Mouse (Mus musculus): Measurements from ENCODE around the gene Itprid1. TPM values are rescaled to one million over a fixed set of nuclear protein-coding genes. Genes with fewer than 3 reads are reported as not detected.

Itprid1 gene
- polyA plus RNA-seq, 1 experiment from 2014 or later, result 0.40 TPM

DNA sequence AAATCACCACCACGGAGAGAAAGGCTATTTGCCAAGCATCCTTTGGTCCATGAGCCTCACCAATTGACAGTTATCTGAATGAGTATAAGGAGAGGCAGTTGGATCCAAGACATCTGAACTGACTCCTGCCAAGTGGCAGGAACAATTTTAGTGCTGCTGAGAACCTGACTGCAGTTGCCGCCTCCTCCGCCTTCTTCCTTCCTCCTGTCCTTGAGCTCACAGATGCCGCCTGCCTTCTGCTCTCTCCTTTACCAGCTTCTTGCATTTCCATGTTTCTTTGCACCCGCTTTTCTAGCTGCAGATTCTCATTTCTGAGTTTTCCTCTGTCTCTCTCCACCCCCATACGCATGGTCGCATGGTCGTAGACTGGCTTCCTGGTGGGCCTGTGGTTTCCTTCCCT lies 25.5 kb upstream of the Itprid1 start:
- H3K27me3 ChIP-seq (replicated peaks), result no peaks in the 10 kb centered on the region
- 83% methylated on average over 8 of the region's 8 CpGs for WGBS
- no peaks in the 10 kb centered on the region for H3K36me3 ChIP-seq
- no peaks in the 10 kb centered on the region for H3K9me3 ChIP-seq
- no peak overlapping the region for H3K4me2 ChIP-seq
- H3K27ac ChIP-seq, result no peak overlapping the region
- H3K4me3 ChIP-seq (replicated peaks), result no peak overlapping the region
- no peak for ATAC-seq (ENCODE audit: insufficient read depth, low FRiP score, low read depth)
- H3K9ac ChIP-seq, result no peak overlapping the region
- H3K4me1 ChIP-seq, result no peaks in the 10 kb centered on the region

DNA sequence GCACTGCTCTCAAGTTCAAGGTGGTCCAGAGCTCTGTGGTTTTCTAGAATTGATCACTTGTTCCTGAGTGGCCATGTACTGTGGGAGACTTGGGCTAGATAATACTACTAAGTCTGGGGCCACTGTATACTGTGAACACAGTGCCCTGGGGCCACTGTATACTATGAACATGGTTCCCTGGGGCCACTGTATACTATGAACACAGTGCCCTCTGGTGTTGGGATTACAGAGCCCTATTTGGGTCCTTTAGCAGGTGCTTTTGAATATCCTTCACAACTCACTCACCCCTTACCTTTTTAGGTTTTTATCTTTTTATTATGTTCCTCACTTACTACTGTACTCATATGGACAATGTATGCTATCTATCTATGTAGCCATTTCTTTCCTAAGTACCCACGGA lies 24.3 kb upstream of the Itprid1 start:
- no peak for ATAC-seq (ENCODE audit: insufficient read depth, low FRiP score, low read depth)
- Histone ChIP-seq H3K27me3 (replicated peaks) (no peaks in the 10 kb centered on the region), H3K4me1 (no peaks in the 10 kb centered on the region), H3K4me3 (replicated peaks) (no peak overlapping the region), H3K9me3 (no peaks in the 10 kb centered on the region), H3K36me3 (no peaks in the 10 kb centered on the region), H3K9ac (no peak overlapping the region), H3K4me2 (no peak overlapping the region), H3K27ac (no peak overlapping the region)
- WGBS, result 69% methylated on average over 1 of the region's 1 CpGs

DNA sequence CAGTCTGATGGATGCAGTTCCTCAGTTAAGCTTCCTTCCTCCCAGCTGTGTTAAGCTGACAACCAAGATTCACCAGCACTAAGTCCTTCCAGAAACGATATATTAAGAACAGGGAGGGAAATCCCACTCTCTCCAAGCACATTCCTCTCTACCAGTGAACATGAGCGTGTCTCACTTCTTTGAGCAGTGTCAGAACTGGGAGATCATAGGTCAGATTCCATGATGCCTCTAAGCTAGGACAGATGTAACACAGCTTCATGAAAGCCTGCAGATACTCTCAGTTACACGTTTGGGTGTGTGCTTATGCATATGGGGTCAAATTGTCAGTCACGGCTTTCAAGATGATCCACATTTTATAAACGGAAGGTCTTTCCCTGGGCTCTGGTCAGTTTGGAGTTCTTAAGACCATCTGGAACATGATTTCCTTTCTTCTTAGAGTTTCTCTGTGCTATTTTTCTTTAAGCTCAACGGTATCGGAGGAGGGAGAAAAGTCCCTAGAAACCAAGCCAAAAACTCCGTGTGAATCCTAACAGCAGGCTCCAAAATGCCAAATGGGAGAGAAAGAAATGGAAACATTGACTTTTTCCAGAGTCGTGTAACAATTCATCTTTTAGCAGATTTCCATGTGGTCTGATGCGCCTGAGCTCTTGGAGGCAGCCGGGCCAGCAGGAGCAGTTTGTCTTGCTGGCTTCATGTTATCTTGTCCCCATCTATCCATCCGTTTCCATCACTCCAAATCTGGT lies 22.3 kb upstream of the Itprid1 start:
- Histone ChIP-seq H3K9ac (no peak overlapping the region), H3K4me3 (replicated peaks) (no peak overlapping the region), H3K4me2 (no peak overlapping the region), H3K4me1 (no peaks in the 10 kb centered on the region), H3K27ac (no peak overlapping the region), H3K27me3 (replicated peaks) (no peaks in the 10 kb centered on the region), H3K36me3 (no peaks in the 10 kb centered on the region), H3K9me3 (no peaks in the 10 kb centered on the region)
- ATAC-seq (ENCODE audit: insufficient read depth, low FRiP score, low read depth), result peak; percentile 56; the same call in 1 of the 2 replicates
- 39% methylated on average over 12 of the region's 12 CpGs for WGBS

DNA sequence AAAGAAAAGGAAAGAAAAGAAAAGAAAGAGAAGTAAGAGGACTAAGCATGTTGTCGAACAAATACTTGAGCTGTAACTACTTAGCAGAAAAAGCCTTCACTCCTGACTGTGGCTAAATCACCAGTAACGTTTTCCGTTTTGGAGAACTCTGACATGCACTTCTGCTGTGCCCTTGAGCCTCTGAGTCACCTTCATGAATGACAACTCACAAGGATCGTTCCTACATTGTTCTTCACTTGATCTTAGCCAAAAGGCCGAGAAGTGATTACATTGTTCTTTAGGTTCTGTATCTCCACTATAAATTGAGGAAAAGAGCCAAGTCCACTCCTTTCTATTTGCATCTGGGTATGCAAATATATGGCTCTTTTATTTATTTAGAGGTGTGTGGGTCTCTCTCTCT lies 19.8 kb upstream of the Itprid1 start:
- H3K9me3 ChIP-seq, result no peaks in the 10 kb centered on the region
- H3K27me3 ChIP-seq (replicated peaks), result no peaks in the 10 kb centered on the region
- no peak for ATAC-seq (ENCODE audit: insufficient read depth, low FRiP score, low read depth)
- H3K4me2 ChIP-seq, result no peak overlapping the region
- H3K27ac ChIP-seq, result no peak overlapping the region
- no peaks in the 10 kb centered on the region for H3K4me1 ChIP-seq
- WGBS, result 76% methylated on average over 5 of the region's 5 CpGs
- no peaks in the 10 kb centered on the region for H3K36me3 ChIP-seq
- H3K9ac ChIP-seq, result no peak overlapping the region
- no peak overlapping the region for H3K4me3 ChIP-seq (replicated peaks)

DNA sequence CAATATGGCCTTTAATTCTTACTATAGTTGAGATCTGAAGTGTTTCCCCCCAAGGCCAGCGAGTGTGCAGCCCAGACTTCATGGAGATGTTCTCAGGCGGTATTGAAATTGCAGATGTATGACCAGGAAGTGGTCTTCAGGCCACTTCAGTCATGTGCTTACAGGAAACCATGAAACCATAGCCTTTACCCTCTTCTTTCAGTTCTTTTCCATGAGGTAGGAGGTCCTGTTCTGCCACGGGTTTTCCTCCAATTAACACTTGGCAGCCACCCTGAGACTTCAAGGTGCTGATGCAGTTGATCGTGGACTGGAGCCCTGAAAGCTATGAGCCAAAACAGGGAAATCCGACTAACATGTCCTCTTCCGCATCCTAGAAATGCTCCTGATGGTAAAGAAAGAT lies 7.0 kb upstream of the Itprid1 start:
- Histone ChIP-seq H3K36me3 (no peaks in the 10 kb centered on the region), H3K27ac (no peak overlapping the region), H3K9me3 (no peaks in the 10 kb centered on the region), H3K4me3 (replicated peaks) (no peak overlapping the region), H3K4me2 (no peak overlapping the region), H3K4me1 (no peaks in the 10 kb centered on the region), H3K9ac (no peak overlapping the region), H3K27me3 (replicated peaks) (no peaks in the 10 kb centered on the region)
- no peak for ATAC-seq (ENCODE audit: insufficient read depth, low FRiP score, low read depth)
- 85% methylated on average over 6 of the region's 6 CpGs for WGBS

DNA sequence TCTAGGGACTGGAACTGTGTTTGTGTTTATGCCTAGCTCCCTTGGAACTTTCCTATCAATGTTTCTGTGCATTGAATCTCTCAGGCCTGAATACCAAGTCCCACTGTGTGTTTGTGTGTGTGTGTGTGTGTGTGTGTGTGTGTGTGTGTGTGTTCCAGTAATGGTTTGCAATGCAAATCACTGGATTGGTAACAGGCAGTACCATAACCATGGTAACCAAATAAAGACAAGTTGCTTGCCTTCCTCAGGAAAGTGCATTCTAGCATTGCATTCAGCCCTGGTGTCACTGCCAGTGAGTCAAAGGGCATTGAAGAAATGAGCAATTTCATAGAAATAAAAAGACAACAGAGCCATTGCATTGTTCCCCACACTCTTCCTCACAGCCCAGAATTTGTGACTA lies 15.9 kb downstream of the Itprid1 start:
- no peak for ATAC-seq (ENCODE audit: insufficient read depth, low FRiP score, low read depth)
- no peak overlapping the region for H3K9ac ChIP-seq
- H3K27ac ChIP-seq, result no peak overlapping the region
- no peaks in the 10 kb centered on the region for H3K9me3 ChIP-seq
- no peak overlapping the region for H3K4me2 ChIP-seq
- no peaks in the 10 kb centered on the region for H3K27me3 ChIP-seq (replicated peaks)
- no peak overlapping the region for H3K4me3 ChIP-seq (replicated peaks)
- no peaks in the 10 kb centered on the region for H3K4me1 ChIP-seq
- H3K36me3 ChIP-seq, result no peaks in the 10 kb centered on the region

DNA sequence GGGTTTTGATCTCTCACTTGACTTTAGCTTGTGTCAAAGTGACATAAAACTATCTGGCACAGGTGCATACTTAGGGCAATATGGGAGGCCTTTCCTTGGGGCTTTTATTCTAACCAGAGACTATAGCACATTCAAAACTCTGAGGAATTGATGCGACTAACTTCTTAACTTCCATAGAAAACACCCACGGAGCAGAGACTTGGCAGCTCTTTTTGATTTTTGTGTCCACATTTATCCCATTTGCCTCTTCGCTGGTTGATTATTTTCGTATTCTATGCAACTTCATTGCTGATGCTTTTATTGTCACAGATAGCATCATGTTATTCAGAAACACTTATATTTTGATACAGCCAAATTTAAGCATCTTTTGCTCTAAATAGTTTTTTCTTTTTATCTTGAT lies 19.4 kb downstream of the Itprid1 start:
- ATAC-seq (ENCODE audit: insufficient read depth, low FRiP score, low read depth), result no peak
- no peak overlapping the region for H3K4me2 ChIP-seq
- H3K27ac ChIP-seq, result no peak overlapping the region
- H3K36me3 ChIP-seq, result no peaks in the 10 kb centered on the region
- H3K4me3 ChIP-seq (replicated peaks), result no peak overlapping the region
- no peaks in the 10 kb centered on the region for H3K9me3 ChIP-seq
- H3K9ac ChIP-seq, result no peak overlapping the region
- 83% methylated on average over 4 of the region's 4 CpGs for WGBS
- H3K4me1 ChIP-seq, result no peaks in the 10 kb centered on the region
- H3K27me3 ChIP-seq (replicated peaks), result no peaks in the 10 kb centered on the region

DNA sequence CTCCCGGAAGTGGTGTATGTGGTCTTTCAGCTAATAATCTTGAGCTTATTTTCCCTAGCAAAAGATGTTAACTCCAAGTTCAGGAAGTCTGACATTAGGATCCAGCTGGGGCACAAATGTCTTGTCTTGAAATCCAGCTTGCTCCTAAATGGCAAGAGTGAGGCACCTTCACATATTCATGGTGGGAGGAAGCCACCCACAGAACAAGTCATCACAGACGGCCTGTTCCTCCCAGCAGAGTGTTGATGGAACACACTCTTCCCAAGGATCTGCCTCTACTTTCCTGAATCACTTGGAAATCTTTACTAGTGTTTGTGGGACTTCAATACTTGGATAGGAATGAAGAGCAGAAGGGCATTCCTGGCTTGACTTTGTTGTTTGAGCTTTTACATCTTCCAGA lies 28.5 kb downstream of the Itprid1 start:
- no peak overlapping the region for H3K9ac ChIP-seq
- no peaks in the 10 kb centered on the region for H3K9me3 ChIP-seq
- no peak for ATAC-seq (ENCODE audit: insufficient read depth, low FRiP score, low read depth)
- 55% methylated on average over 2 of the region's 2 CpGs for WGBS
- no peak overlapping the region for H3K4me3 ChIP-seq (replicated peaks)
- no peaks in the 10 kb centered on the region for H3K36me3 ChIP-seq
- no peak overlapping the region for H3K4me2 ChIP-seq
- no peaks in the 10 kb centered on the region for H3K27me3 ChIP-seq (replicated peaks)
- H3K4me1 ChIP-seq, result no peaks in the 10 kb centered on the region
- no peak overlapping the region for H3K27ac ChIP-seq

DNA sequence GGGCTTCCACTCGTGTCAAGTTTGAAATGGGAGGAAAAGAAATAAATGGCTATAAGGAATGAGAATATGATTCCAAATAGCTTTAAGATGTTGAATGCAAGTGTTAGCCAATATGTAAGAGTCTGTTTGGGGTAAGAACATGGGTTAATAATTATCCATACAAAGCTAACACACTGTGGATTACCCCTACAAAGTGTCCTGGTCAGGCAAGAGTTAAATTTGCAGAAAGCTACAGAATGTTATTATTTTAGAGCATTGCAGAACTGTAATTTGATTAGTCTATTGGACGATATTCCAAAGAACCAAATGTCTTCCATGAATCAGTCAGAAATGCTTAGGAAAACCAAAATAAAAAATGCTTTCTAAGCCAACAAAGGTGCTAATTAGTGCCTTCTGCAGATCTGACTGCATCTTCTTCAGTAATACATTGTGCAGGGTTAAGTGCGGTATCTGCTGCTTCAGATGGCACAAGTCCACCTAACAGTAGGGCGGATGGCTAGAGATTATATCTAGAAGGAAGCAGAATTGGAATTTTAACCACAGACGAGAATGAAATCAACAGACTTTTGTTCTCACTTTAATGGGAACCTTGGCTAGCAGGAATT lies 42.8 kb downstream of the Itprid1 start:
- no peak overlapping the region for H3K9ac ChIP-seq
- H3K4me3 ChIP-seq (replicated peaks), result no peak overlapping the region
- H3K27ac ChIP-seq, result no peak overlapping the region
- H3K4me2 ChIP-seq, result no peak overlapping the region
- no peak for ATAC-seq (ENCODE audit: insufficient read depth, low FRiP score, low read depth)
- no peaks in the 10 kb centered on the region for H3K36me3 ChIP-seq
- H3K9me3 ChIP-seq, result no peaks in the 10 kb centered on the region
- no peaks in the 10 kb centered on the region for H3K4me1 ChIP-seq
- no peaks in the 10 kb centered on the region for H3K27me3 ChIP-seq (replicated peaks)
- WGBS, result 37% methylated on average over 5 of the region's 5 CpGs

DNA sequence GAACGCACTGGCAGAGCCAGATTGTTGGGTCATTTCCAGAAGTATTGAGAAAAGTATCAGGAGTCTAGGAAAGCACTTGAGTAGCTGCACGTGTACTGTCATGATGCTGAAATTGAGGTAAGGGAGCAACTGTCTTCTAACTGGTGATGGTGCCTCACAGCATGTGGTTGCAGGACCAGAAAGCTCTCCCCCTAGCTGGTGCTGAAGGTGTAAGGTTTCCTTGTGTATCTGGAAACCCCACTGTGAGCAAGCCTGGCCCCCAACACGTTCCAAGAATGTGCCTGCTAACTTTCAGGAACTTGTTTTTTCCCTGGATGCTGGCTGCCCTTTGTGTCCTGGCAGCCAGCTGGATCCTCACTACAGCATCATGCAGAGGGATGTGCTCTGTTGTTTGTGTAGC lies 44.2 kb downstream of the Itprid1 start:
- 24% methylated on average over 3 of the region's 3 CpGs for WGBS
- H3K4me2 ChIP-seq, result no peak overlapping the region
- no peaks in the 10 kb centered on the region for H3K9me3 ChIP-seq
- ATAC-seq (ENCODE audit: insufficient read depth, low FRiP score, low read depth), result no peak
- no peaks in the 10 kb centered on the region for H3K36me3 ChIP-seq
- no peak overlapping the region for H3K9ac ChIP-seq
- no peak overlapping the region for H3K27ac ChIP-seq
- H3K27me3 ChIP-seq (replicated peaks), result no peaks in the 10 kb centered on the region
- no peaks in the 10 kb centered on the region for H3K4me1 ChIP-seq
- no peak overlapping the region for H3K4me3 ChIP-seq (replicated peaks)

DNA sequence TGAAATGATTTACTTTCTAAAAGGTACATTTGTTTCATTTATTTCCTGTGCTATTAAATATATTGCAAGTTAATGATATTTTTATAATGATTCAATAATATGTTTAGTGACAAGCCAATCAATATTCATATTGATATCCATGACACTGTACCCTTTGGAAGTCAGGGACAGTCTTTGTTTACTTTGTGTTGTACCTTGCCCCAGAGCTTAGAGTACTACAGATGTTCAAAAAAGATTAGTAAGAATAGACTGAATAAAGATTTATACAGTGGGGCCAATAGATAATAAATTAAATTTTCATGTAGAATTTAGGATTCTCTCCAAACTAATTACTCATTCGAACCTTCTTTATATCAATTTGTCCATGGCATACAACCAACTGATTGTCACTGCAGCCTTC lies 50.9 kb downstream of the Itprid1 start:
- no peaks in the 10 kb centered on the region for H3K36me3 ChIP-seq
- no peaks in the 10 kb centered on the region for H3K27me3 ChIP-seq (replicated peaks)
- ATAC-seq (ENCODE audit: insufficient read depth, low FRiP score, low read depth), result no peak
- no peak overlapping the region for H3K9ac ChIP-seq
- WGBS, result 78% methylated on average over 1 of the region's 1 CpGs
- H3K27ac ChIP-seq, result no peak overlapping the region
- no peaks in the 10 kb centered on the region for H3K4me1 ChIP-seq
- H3K4me3 ChIP-seq (replicated peaks), result no peak overlapping the region
- H3K9me3 ChIP-seq, result no peaks in the 10 kb centered on the region
- H3K4me2 ChIP-seq, result no peak overlapping the region

DNA sequence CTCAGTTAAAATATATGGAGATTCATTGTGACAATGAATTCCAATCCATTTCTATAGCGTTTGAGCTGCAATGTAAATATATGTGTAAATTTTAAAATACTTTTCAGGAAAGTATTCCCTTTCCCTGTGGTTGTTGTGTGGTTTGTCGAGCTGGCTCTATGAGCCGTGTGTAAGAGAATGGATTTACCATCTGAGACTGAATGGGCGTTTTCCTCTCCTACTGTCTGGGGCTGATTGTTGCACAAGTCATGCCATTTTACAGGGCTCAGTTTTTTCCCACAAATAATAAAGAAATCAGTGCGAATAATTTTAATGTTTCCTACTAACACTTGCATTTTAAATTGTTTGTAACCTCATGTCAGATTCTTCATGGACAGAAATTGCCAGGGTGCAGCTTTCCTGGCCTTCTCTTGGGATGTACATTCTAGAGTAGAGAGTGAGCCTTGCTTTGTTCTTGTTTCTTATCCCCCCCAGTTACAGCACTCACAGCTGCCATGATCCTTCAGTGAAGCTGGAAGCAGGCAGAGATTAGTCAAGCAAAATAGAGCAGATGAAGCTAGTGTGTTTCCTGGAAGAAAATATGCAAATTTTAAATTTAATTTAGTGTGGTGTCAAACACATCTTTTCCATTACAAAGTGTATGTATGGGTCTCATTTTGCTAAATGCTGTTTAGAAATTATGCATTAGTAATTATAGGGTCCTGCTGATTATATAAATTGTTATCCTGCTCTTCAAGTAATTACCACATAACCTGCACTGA lies 65.1 kb downstream of the Itprid1 start:
- Histone ChIP-seq H3K4me3 (replicated peaks) (no peak overlapping the region), H3K9me3 (no peaks in the 10 kb centered on the region), H3K36me3 (no peaks in the 10 kb centered on the region), H3K27ac (no peak overlapping the region), H3K4me2 (no peak overlapping the region), H3K9ac (no peak overlapping the region), H3K27me3 (replicated peaks) (no peaks in the 10 kb centered on the region), H3K4me1 (no peaks in the 10 kb centered on the region)
- WGBS, result 73% methylated on average over 5 of the region's 5 CpGs
- no peak for ATAC-seq (ENCODE audit: insufficient read depth, low FRiP score, low read depth)
